Mouse (Mus musculus) neural tube, embryonic 10.5 days (tissue): ENCODE measurements around the gene Dst.

ENCODE experiments used
- DNase-seq: peaks from one replicate; pipeline ENCODE4 v3.0.0-alpha.2; 2017; ENCODE audit warnings: low spot score; ENCODE audit errors: extremely low spot score

Gene Dst

DNA sequence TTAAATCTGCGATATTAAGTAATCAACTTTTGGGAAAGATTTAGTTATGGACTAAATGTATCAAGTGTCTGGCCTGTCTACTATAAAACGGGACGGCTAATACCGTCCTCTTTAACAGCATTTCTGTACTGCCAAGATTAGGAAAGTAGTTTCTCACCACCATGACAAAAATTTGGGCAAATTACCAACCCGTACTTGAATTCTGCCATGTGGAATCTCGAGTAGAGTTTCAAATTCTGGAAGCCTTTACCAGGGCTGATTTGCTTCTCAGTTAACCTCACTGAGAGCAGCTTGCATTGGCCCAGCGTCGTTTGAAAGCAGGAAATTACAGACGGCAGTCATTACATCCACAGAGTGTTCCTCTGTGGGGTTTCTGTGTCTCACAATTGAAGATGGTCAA, 310.8 kb downstream of the Dst start:
- no peak for DNase-seq

DNA sequence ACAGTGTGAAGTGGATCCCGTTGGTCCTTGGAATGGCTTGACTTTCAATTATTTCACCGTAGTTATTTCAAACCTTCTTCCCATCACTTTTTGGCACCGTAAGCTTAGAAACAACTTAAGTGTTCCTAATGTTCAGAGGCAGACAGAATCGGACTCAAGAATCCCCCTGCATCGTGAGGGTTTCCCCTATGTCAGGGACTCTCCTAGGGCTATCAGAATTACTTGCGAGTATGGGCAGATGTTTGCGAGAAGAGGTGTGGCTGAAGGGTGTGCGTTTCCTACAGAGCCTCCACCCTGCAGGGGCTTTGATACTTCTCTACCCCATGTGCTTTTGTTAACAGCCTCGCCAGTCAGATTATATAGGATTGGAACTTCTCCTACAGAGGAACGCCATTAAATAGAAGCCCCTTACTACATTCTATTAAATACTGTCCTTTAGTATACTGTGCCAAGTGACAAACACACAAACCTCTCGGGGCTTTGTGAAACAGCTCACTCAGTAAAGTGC, 312.1 kb downstream of the Dst start:
- DNase-seq, result no peak

DNA sequence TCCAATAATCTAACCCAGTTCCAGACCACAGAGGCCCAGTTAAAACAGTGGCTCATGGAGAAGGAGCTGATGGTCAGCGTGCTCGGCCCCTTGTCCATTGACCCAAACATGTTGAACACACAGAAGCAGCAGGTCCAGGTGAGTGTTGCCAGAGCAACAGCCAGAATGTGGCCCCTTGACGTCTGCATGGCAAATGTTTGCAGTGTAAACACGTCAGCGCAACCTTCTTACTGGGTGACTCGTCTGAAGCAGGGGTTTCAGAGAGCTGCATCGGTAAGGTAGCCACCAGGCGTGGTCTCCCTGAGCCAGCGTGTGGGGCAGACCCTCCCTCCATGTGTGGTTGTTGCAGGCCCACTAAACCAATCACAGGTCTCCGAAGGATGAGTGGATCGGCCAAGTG, 315.8 kb downstream of the Dst start:
- no peak for DNase-seq

DNA sequence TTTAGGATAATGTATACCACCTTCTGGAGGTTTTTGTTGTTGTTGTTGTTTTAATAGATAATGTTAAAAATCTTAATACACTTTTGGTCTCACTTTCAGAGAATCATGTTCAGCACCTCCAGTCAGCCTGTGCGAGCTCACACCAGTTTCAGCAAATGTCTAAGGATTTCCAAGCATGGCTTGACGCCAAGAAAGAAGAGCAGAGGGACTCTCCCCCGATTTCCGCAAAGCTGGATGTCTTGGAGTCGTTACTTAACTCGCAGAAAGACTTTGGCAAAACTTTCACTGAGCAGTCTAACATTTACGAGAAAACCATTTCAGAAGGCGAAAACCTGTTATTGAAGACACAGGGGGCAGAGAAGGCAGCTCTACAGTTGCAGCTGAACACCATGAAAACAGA, 319.7 kb downstream of the Dst start:
- DNase-seq, result no peak

DNA sequence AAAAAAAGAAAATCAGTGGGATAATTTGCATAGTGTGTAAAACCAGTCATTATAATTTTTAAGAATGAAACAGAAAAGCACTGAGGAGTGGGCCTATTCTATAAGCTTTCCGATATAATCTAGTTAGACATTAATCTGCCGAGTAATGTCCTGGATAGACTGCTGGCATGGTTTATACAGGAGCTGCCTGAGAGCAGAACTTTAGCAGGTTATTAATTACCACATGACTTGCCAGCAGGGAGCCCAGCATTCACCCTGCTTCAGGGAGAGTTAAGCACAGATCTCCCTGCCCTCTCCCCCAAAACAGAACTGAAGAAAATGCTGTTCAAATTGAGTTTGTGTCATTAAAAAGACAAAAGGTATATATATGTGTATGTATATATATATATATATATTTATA, 323.0 kb downstream of the Dst start:
- no peak for DNase-seq

DNA sequence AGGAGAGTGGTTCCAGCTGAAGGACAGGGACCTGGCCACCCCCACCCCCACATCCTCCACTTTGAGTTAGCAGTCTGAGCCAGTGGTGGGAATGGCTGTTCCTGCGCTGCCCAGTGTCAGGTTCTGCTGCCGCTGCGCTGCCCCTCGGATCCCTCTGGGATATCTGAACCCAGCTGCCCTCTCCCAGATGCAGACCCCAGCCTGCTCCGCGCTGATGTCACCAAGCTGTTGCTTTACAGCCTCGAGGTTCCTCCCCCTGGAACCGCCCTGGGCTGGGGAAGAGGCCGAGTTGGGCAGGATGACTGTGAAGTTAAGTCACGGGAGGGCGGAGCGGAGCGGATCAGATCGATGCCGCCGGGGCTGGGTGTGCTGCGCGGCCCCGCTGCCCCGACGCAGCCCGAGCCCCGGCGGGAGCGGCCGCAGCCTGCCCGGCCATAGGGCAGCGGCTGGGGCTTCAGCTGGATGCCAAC, 328.3 kb downstream of the Dst start:
- peak; percentile 77 for DNase-seq

DNA sequence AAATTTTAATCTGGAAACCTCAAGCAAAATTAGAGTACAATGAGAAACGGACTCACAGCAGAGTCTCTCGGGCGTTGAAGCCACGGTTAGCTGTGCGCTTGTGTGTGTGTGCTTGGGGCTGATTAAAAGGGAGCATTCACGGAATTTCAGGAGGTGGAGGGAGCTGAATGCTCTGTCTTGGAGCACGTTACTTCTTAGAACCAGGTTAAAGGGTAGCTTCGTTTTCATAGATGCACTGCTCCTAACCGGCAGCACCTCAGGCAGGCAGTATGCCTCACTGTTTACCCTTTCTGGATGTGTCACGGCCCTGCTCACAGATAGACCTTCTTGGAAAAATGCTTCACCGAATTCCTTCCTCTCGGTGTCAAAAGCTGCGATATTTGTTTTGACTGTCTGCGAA, 329.2 kb downstream of the Dst start:
- no peak for DNase-seq

DNA sequence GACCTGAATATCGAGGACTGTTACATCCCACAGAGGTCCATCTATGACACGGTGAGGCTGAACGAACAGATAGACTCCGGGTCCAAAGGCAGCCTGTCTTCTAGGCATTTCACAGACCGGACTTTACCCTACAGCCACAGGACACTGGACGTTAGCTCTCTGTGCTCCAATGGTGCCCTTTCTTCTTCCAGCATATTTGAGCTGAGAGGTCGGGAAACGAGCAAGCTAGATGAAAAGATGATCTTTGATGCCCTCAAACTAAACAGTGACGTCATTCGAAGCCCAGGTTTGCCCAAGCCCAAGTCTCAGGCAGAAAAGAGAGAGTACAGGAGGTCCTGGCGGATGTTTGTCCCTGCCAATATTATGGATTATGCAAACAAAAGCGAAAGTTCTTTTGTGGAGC, 329.7 kb downstream of the Dst start:
- peak; percentile 20 for DNase-seq

DNA sequence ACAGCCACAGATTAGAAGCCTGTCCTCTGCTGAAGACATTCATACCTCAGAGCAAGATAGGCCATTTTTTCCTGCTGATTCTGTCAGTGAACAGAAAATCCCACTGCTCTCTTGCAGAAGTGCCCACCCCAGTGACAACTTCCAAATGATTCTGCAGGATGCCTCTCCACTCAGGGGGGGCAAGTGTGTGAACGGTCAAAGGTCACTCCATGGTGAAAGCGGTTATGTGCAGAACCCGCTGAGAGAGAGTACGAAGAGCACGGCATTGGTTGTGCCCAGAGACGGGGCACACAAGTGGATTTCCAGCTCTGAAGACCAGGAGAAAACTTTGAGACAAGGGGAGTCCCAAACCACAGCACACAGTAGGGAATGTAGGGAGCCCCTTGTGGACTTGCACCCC, 330.2 kb downstream of the Dst start:
- no peak for DNase-seq

DNA sequence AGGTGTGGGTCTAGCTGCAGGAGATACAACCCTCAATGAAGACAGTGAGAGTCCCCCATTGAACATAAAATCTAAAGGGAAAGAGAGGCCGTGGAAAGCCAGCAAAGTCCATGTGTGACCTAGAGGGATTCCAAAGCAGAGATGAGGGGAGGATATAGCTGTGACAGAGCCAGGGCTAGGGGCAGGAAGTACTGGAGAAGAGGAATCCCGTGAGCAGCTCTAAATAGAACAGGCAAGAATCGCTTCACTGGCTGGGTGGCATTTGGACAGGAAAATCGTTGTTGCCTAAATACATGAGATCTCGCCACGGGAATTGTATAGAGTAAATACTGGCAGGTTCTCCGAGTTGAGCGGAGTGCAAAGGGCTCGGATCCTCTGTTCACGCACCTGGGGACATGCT, 336.7 kb downstream of the Dst start:
- no peak for DNase-seq

DNA sequence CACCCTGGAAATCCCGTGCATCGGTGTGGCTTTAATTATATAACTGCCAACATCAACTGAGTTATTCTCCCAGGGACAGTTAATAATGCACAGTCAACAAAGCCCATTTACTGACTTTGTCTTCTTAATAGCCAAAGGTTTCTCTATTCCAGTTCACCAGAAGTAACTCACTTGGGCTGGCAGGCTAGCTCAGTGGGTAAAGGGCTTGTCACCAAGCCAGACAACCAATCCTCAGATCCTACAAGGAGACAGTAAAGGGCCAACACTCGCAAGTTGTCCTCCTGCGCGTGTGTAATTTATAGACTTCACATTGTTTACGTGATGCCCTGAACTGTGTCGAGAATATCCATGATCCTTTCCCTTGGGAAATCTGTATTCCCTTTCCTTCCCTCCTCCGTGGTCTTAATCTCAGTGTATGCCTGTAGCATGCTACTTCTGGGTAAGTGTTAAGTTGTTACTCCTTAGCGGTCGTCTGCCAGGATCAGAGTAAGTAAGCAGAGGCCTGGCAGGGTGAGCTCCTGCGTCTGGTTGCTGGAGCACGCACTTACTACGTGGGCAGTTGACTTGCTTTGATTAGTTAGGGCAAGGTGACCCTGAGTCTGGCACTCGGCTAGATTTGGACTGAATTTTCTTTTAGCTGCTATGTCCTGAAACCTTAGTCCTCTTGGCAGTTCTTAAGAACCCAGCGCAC, 338.1 kb downstream of the Dst start:
- DNase-seq, result no peak

DNA sequence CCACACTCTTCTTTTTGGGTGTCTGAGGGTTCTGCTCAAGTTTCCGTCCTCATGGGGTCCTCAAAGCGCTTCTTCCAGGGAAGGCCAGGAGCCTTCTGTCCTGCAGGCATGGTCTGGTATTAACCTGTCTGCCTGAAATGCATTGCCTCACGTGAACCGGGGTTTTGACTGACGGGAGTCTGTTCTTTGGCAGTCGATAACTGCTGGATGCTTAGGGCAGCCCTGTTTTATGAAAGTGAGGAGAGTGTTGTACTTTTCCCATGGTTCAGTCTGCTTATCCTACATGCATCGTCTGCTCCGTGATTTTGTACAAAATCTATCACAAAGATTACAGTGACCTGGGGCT, 338.6 kb downstream of the Dst start:
- DNase-seq, result no peak

DNA sequence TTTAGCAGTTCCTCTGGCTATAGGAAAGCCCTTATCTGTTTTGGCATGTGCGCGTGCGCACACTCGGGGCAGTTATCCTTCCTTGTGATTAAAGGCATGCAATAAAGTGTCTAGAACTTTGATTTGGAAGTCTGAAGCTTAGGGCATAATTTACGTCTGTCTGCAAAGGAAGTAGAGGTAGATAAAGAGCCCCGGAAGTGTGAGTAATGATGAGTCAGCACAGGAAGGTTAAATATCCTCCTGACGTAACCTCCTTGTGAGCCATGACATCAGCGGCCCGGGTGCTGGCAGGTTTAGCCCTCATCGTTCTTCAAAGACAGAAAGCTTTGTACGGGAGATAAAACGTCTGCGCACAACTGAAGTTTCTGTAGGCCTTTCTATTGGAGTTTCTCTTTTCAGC, 343.1 kb downstream of the Dst start:
- no peak for DNase-seq

DNA sequence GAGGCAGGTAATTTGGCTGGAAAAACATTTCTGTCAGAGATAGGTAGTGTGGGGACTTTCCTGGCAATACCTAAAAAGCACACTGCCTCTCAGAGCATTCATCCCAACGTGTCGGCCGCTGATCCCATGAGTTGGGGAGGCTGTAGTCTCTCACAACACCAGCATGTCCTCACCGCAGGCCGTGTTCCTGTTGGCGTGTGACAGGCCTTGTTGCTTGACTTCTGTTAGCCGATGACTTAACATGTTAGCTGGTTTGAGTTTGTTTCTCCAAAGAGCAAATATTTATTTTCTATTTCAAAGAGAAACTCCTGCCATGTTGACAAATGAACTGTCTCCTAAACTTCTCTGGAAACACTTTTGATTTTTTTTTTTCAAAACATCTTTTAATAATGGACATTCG, 344.2 kb downstream of the Dst start:
- DNase-seq, result no peak

DNA sequence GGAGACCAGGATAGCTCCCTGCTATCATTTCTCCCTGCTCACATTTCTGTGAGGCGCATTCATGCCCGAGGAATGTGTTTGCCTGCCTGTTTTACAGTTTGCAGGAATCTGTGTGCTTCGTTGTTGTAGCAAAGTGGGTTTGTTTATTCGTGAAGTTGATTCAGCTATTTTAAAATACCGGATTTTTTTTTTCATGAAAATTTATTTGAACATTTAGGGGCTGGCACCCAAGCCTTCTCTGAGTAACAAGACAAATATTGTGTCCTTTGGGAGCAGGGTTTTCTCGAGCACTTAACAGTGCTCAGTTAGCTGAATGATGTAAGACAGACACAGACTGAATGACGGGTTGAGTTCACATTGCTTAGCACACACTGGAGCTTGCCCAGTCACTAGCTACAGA, 345.9 kb downstream of the Dst start:
- no peak for DNase-seq

DNA sequence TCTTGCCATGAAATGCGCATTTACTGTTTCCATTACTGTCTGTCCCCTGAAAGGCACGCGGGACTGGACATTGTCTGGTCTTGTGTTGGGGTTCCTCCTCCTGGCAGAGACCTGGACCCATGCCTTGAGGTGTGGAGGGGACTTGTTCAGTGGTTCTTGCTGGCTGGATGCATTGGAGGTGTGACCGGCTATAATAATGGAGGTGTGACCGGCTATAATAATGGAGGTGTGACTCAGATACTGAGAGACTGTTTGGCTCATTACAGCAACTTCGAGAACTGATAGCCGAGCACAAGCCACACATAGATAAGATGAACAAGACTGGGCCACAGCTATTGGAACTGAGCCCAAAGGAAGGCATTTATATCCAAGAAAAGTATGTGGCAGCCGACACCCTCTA, 351.9 kb downstream of the Dst start:
- DNase-seq, result no peak

DNA sequence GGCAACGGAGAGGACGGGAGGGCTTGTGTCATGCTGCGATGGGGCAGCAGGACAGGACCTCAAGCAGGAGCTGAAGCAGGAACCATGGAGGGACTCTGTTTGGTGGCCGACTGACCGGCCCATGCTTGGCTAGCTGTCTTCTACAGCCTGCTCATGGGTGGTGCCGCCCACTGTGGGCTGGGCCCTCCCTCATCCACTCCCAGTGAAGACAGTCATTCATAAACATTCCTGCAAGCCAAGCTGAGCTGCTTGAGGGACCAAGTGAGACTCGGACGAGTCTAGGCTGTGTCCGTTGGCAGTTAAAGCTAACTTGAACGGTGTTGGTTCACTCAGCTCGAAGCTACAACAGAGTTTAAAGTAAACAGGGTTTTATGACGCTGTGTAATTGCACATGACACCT, 353.0 kb downstream of the Dst start:
- no peak for DNase-seq

DNA sequence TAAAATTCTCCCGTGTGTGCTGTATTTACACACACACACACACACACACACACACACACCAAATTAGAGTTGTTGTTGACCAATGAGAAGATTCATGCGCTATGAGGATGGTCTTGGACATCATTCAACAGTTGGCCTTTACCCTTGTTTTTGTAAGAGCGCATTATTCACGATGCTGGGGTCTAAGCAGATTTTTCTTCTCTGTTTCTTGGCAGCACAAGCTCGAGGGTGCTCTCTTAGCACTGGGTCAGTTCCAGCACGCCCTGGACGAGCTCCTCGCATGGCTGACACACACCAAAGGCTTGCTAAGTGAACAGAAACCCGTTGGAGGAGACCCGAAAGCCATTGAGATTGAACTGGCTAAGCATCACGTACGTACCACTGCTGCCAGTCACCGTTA, 360.5 kb downstream of the Dst start:
- DNase-seq, result no peak

DNA sequence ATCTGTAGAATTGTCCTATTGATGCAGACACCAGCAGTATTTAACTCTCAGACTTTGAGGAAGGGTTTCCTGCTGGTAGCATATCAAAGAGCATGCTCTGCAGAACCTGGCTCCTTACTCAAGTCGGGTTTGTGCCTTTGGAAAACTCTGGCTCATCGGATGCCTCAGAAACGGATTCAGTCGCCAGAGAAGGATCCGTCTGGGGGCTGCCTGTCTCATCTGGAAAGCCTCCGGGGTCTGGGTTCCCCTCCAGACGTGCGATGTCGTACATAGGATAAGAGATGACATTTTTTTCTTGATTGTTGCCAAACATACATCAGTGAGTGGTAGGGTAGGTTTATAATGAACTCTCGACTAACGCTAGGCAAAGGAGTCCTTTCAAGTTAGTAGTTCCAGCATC, 361.6 kb downstream of the Dst start:
- no peak for DNase-seq

DNA sequence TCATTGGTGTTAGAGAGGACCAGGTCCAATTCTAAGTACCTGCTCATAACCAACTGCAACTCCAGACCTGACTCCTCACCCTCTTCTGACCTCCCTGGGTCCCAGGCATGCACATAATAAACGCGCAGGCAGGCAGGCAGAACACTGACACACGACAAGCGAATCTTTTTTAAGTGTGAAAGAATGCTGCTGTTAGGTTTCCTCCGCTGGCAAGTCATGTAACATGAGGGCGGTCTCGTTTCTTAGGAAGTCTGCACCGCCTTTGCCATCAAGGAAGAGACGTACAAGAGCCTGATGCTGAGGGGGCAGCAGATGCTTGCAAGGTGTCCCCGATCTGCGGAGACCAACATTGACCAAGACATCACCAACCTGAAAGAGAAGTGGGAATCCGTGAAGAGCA, 365.9 kb downstream of the Dst start:
- DNase-seq, result no peak

DNA sequence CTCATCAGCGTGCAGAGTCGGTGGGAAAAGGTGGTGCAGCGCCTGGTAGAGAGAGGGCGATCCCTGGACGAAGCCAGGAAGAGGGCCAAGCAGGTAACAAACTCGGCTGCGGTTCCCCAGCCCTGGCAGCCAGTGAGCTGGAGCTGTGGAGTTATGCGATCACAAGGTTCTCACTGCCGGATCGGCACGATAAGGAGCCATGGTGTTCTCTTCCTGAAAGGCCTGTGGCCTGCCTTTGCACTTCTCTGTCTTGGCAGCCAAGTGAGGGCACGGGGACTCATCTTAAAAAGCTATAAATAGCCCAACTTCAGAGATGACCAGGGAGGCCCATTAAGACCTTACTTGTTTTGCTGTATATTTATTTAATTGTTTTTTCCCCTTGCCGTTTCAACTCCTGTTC, 367.8 kb downstream of the Dst start:
- DNase-seq, result no peak

DNA sequence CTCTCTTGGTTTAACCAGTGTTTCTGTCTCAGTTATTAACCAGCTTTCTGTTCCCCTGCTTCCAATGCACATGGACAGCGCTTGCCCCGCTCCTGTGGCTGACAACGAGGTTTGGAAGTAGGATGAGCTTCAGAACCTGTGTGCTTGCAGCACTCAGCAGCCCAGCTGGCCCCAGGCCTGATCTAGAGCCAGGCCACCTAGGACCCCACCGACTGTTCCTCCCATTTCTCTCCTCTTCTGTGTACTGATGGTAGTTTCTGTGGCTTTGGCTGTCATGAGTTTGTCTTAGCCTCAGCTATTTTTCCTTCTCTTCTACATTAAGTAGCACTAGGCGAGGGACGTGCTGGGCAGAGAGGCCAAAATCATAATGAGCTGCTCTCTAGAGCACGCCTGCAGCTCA, 368.7 kb downstream of the Dst start:
- no peak for DNase-seq

DNA sequence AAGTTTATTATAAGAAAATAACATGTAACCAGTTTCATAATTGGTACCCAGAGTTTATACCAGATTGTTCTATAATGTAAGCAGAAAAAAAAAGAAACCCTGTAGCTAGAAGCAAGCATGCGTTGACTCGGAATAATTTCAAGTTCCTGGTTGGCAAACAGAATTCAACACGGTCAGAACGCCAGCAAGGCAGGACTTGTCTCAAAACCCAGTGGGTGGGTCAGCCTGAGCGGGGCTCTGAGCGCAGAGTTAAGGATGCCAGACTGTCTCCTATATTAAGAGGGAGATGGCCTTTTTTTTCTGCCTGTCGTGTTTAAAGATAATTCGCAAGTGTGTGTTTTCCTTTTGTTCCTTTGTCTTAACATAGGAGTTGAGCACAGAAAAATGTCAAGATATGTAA, 369.2 kb downstream of the Dst start:
- DNase-seq, result no peak

DNA sequence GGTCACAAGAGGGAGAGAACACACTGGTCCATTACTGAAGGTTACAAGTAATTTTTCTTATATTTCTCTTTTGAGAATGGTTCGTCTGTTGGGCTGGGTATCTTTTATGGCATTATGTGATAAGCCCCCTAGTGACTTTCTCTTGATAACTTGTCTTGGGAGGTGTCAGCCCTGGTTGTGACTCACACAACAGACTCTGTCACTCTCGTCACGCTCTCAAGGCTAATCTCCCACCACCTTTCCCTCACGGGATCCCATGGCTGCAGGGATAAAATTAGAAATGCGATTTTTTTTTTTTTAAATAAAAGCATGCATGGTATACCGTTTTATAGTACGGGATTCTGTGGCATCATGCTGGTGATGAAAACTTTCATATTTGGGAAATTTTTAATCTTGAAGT, 375.5 kb downstream of the Dst start:
- DNase-seq, result no peak
